Mouse (Mus musculus): ENCODE measurements around the gene Cfap221.

DNA sequence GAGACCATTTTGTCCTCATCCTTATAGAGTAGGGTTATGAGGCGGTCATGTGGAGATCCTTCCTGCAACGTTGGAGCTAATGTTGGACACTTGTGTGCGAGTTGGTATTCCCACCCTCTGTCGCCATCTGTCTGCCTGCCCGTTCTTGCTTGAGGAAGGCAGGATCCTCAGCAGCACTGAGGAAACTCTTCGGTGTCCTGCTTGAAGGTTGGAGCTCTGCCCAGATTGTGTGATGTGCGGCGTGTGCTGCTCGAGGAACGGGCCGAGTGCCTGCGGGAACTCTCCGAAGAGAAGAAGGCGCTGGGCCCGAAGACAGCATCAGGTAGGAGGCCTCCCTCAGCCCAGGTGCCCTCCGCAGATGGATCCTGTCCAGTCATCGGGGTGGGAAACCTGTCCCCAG lies 24.9 kb upstream of the Cfap221 start:
- TF ChIP-seq POLR2A (IDR thresholded peaks at IDR 0.05; ENCODE audit: insufficient read depth, low read length), result no peak
- TF ChIP-seq CTCF (IDR thresholded peaks at IDR 0.05; ENCODE audit: low read depth, low read length), result peak; percentile 37
- TF ChIP-seq EP300 (IDR thresholded peaks at IDR 0.05; ENCODE audit: insufficient read depth, low read depth, low read length), result no peak
